Mouse (Mus musculus): ENCODE results near the gene Ttbk1.

Gene Ttbk1

GRCm38 (mm10) chr17:46467830-46468229, 19.6 kb downstream of the Ttbk1 start:
- peak; percentile 65 to 70 for DNase-seq

DNA sequence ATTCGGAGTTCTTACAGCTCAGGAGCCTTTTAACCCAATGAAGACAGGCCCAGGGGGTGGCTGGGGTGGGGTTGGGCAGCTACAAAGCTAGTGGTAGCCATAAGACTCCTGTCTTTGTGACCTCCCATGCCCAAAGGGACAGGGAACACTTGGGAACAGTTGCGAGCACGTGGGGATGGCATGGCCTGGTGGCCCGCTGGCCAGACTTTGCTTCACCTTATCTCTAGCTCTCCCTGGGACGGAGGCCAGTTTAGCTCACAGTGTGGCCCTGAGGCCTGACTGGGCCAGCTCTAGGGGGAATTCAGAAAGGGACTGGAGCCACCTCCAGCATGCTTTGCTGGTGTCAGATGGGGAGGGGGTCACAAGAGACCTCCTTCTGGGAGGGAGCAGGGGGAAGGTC, 25.2 kb downstream of the Ttbk1 start:
- DNase-seq, result peak in 1 of 2 experiments; percentile 37

GRCm38 (mm10) chr17:46461347-46461746, 26.1 kb downstream of the Ttbk1 start:
- DNase-seq, result no peak

- DNase-seq, result no peak
Measured at GRCm38 (mm10) chr17:46460673-46461072, 26.8 kb downstream of the Ttbk1 start.

- no peak for DNase-seq
Measured at GRCm38 (mm10) chr17:46458439-46458838, 29.0 kb downstream of the Ttbk1 start.

DNA sequence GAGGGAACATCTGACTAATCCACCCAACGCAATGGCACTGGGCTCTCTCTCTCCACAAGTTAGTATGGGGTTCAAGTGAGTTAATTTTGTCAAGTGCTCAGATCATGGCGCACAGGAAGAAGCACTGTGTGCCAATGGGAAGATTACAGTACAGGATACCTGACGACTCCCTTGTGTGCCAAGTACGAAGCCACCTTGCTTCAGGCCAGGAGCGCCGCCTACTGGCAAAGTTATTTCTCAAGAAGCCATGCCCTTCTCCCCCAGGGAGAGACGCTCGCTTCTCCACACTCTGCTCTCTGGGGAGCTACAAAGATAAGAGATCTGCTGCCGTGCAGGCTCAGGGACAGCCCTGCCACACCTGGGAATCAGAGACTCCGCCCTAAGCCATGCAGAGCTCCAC, 29.7 kb downstream of the Ttbk1 start:
- DNase-seq, result peak; percentile 45 to 58

GRCm38 (mm10) chr17:46455110-46455691, 32.3 kb downstream of the Ttbk1 start:
- DNase-seq, result no peak

GRCm38 (mm10) chr17:46454539-46454938, 32.9 kb downstream of the Ttbk1 start:
- DNase-seq, result no peak

GRCm38 (mm10) chr17:46453970-46454411, 33.5 kb downstream of the Ttbk1 start:
- no peak for DNase-seq

DNA sequence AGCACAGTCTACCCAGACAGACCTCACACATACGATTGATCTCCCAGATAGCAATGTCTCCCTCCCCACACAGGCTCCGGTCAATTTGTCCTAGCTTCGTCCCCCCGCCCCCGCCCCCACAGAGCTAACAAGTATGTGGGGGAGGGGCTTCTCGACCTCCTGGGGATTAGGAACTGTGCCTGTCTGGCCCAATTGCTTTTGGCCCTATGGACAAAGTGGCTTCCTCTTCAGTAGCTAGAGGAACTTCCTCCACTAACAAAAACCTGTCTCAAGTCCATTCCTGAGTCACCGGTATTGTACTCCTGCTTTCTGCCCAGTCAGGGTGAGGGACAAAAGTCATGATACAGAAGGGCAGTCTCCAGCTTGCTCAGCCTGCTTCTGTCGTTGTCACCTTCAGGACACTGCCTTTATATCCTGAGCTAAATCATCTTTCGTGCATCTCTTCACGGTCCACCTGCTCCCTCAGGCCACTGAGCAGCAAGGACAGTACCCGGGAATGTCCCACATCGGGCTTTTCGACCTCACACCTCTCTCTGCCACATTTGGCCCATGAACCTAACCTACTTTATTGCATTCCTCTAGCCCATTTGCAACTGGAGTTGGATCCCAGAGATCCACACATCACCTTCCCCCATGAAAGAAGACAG, 34.0 kb downstream of the Ttbk1 start:
- no peak for DNase-seq

GRCm38 (mm10) chr17:46452683-46453082, 34.8 kb downstream of the Ttbk1 start:
- DNase-seq, result no peak

DNA sequence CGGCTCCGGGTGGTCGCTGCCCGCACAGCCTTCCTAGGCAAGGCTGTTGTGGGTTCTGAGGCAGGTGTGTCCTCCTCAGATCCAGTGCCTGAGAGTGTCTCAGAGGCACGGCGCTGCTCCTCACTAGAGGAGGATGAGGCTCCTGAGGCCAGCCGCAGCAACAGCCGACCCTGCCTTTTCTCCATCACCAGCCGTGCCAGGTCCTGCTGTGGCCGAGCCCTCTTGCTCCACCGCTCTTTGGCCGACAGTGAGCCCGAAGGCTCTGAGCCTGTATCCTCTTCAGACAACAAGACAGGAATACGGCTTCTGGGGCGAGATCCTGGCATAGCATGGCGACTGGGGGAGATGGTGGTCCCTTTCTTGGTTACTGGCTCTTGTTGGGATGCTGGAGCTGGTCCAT, 41.2 kb downstream of the Ttbk1 start:
- no peak for DNase-seq

- no peak for DNase-seq
Measured at GRCm38 (mm10) chr17:46444839-46445579, 42.5 kb downstream of the Ttbk1 start.

DNA sequence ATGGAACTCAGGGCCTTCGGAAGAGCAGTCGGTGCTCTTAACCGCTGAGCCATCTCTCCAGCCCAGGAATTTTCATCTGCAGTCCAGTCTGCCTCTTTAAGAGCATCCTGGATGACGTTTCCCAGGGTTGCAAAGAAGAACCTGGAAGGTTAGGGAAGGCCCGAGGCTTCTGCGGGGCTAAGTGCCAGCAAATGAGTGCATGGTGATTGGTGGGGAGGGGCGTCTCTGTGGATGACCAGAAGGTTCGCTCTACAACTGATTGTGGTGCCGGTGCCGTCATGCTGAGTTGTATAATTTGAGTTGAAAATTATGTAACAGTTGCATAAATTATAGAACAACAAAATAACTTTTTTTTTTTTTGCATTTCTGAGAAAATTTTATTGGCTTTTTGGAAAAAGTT, 48.3 kb downstream of the Ttbk1 start:
- DNase-seq, result no peak

DNA sequence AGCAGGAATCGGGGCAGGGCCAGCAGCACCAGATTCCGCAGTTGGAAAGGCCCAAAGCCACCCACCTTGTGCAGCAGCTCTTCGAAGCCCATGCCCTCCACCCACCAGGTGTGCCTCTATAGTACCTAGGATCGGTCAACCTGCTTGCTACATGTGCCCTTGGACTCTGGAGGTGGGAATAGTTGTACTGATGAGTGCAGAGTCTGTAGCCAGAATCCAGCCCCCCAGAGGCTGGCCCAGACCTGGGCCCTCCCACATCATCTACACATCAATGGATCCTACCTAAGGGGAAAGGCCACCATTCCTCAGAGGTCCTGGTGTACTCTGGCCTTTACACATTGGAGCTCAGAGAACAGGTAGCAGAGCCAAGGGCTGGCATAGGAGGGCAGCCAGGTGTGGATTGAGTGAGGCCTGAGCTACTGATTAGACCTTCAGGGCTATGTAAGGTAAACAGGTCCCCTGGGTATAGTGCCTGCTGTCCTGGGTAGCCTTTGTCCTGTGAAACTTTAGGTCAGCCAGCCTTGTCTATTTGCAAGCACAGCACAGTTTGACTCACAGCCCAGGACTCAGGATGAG, 49.1 kb downstream of the Ttbk1 start, which contains the start of gene Slc22a7:
Gene Slc22a7 (minus strand): TSS at position 160 of the 576 bp plus-strand sequence.
- no peak for DNase-seq

- DNase-seq, result peak; percentile 60 to 73
Measured at GRCm38 (mm10) chr17:46436672-46437366, 50.7 kb downstream of the Ttbk1 start.

DNA sequence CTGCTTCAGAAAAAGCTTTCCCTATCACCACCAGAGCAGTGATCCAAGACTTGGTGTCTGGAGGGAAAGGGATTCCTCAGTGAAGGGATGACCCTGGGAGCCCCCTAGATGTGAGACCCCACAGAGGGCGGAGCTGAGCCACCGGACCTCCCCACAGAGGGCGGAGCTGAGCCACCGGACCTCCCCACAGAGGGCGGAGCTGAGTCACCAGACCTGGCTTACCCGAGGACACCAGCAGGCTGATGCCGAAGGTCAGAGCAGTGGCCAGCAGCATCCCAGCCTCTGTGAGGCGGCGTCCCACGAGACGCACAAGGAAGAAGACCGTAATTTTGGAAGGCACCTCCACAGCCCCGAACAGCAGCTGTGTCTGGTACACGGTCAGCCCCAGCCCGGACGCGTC, 53.8 kb downstream of the Ttbk1 start:
- DNase-seq, result no peak

DNA sequence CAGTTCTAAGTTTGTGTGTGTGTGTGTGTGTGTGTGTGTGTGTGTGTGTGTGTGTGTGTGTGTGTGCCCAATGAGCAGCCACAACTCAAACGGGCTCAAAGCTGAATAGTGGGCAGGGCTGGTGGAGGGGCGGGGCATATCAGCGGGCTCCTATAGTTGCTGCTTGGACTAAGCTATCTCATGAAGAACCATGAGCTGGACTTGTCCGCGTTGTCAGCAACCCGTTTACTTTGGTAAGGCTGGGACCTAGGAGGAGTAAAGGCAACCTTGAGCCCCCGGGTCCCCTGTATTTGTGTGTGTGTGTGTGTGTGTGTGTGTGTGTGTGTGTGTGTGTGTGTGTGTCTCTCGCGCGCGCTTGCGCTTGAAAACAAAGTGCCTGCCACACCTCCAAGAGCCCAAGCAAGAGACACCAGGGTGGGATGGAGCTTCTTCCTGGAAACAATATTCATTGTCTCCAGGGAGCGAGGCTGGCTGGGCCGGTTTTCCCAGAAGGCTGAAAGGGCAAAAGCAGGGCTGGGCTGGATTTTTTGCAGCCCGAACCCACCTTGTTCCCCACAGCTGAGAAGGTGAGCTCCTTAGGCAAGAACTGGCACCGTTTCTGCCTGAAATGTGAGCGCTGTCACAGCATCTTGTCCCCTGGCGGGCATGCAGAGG, 58.6 kb downstream of the Ttbk1 start, which contains the start of gene Crip3:
Gene Crip3 (plus strand): TSS at position 166 of the 654 bp plus-strand sequence.
- no peak for DNase-seq

DNA sequence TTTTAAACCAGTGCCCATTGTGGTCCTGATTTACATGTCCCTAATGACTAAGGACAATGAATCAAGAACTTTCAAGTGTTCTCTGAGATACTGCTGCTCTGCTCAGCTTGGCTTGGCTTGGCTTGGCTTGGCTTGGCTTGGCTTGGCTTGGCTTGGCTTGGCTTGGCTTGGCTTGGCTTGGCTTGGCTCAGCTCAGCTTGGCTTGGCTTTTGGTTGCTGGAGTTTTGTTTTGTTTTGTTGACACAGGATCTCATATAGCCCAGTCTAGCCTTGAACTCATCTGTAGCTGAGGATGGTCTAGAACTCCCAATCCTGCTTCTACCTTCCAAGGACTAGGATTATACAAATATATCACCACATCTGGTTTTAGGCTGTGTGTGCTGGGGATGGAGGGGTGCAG, 61.0 kb downstream of the Ttbk1 start:
- DNase-seq, result no peak

- no peak for DNase-seq
Measured at GRCm38 (mm10) chr17:46419717-46420116, 67.8 kb downstream of the Ttbk1 start.

GRCm38 (mm10) chr17:46418628-46419027, 68.8 kb downstream of the Ttbk1 start:
- no peak for DNase-seq

DNA sequence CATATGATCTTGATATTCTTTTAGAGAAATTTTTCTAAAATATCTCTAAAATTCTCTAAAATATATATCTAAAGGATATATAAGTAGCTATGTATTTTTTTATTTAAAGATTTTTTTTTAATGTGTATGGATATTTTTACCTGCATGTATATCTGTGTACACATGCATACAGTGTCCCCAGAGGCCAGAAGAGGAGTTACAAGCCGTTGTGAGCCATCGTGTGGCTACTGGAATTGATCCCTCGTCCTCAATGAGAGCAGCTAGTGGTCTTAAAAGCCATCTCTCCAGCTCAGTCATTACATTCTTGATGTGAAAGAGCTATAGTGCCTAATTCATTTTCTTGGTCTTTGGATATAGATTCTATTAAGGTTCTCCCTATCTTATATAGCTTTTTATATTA, 79.0 kb downstream of the Ttbk1 start:
- peak in 1 of 2 experiments; percentile 29 for DNase-seq

Measured in cerebellum, adult 18-20 months (tissue).